Mouse (Mus musculus) hindlimb bud, embryonic 11.5 days (tissue): Measurements from ENCODE around the gene Frmd4a.

Experiments
- DNase-seq: peaks from one replicate; pipeline ENCODE4 v3.0.0-alpha.2; 2012; ENCODE audit warnings: low read depth, low spot score; ENCODE audit errors: extremely low spot score

Frmd4a gene

DNA sequence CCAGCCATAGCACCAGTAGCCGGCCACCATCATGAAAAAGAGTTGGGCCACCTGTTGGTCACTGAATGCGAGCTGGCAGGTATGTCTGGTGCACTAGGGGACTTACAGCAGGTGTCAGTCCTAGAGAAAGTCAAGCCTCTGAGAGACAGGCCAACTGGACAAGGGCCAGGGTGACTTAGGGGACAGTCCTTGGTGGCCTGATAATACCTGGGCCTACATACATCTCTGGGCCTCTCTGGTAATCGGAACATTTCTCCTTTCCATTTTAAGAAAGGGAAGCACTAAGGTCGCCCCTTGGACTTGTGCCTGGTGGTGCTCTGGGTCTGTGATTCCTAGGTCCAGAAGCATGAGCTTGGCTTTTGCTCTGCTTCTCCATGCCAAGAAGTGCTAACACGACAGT is 459.1 kb downstream of the Frmd4a start:
- no peak for DNase-seq

DNA sequence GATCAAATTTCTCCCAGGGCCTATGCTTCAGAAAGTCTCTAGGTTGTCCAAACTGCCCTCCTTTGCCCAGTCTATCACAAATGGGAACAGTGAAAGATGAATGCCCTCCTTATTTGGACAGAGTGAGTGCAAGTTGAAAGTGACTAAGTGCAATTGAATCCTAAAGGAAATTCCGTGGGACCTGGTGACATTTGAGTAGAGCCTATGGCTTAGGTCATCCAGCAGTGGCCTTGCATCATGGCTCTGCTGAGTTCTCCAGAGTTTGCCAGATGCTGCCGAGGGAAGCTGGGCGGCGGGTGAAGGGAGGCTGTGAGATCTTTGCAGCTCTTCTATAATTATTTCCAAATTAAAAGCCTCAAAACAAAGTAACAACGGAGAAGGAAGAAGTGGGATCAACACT is 459.8 kb downstream of the Frmd4a start:
- DNase-seq = no peak

DNA sequence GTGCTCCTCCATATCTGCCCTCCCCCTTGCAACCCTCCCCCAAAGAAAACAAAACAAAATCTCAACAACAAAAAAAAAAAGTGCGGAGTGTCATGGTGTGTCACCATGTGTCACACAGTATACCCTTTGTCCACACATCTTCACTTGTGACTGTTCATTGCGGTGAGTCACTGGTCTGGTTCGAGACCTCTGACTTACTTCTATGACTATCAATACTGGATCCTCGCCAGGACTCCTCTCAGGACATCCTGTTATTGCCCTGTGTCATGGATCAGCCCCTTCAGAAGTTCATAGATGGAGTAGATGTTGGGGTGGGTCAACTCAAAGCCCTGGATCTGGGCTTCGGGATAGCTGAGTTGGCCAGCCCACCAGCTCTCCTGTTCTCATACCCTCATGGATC is 462.7 kb downstream of the Frmd4a start:
- DNase-seq = no peak

DNA sequence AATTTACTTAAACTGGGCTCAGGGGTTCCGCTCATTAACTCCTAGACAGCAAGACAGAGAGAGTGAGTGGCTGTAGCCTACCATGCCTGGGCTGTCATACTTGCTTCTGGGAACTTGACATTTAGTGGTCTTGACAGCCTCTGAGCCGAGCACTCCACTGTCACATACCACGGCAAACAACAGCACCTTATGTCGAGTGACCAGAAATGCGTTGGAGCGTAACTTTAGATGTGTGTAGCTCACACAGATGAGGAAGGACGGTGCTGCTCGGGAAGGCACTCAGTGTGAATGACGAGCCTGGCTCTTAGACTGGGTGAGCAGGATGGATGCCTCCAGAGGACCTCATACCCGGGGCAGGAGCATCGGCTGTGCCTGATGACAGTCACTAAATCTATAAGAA is 463.6 kb downstream of the Frmd4a start:
- no peak for DNase-seq

DNA sequence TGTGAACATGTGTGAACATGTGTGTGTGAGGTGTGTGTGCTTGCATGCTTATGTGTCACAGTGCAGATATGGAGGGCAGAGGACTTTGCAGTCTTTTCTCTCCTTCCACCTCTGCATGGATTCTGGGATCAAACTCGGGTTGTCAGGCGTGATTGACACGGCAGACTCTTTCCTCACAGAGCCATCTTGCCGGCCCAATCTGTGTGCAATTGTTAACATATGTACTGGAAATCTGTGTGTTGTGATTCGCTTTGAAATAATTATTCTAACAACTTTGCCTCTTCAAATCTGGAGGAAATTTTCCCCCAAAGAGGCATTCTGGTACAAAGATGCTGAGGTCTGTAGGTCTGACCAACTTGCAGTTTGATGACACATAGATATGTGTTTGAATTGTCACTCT is 468.7 kb downstream of the Frmd4a start:
- no peak for DNase-seq

DNA sequence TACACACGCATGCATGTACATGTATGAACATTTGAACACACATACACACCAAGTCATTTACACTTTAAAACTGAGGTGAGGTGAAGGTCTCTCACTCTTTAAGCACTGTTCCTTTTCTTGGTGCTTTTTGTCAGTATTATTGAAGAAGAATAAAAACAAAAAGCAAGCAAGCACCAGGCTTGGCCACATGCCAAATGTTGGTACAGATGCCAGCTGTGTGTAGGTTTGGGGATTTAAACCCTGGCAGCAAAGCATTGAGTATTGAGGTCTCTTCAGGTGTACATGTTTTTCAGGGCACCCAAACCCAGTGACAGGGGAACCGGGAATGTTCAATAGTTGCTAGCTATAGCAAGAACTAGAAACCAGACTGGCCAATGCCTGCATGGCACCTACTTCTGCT is 469.8 kb downstream of the Frmd4a start:
- no peak for DNase-seq

DNA sequence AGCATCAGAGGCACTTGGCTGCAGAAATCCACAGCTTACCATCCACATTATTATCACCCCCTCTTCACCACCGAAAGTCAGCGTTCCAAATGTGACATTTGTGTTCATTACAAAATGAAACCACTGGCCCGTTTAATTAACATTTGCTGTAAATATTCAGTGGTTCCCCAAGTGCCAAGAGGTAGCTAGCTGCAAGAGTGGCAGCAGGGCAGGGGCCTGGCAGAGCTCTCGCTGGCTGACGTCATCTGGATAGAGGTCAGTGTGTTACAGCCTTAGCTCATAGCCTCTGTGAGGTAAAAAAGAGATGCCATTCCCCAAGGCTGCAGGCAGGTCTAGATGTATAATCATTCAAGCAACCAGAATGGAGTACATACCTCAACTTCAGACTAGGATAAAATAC is 473.3 kb downstream of the Frmd4a start:
- DNase-seq = no peak

DNA sequence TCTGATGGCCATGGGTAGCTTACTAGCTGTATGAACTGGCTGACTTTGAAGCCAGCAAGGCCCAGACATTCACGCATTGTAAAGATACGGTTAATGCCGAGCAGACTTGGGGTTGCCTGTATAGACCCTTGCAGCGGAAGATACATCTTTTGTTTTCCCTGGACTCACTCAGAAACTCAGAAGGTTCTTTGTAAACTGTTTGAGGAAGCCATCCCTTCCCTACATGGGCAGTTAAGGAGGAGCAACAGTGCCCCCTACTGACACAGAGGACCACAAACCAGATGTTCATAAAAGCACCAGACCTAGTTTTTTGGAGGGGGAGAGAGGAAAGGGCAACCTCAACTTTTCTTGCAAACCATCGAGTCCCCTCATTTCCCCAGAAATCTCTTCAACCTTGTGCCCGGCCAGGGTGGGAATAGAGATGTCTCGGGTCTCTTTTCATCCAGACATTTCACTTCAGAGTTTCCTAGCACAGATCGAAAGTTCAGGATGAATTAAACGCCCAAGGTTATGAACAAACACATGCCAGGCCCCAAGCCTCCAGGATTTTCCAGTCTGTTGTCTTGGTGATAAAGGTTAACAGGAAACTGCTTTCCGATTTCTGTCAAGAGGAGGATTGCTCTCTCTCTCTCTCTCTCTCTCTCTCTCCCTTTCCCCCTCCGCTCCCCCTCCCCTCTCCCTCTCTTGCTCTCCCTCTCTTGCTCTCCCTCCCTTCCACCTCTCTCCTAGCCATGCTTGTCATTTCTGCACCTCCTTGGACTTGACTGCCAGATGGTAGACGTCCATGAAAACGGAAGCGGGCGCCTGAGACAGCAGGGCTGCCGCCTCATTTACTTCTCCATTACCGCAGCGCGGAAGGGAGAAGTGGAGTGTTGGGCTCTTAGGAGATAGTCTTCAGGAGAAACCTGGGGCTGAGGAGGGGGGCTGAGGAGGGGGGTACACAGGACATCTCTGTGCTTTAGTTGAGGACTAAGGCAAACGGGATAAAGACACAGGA is 475.3 kb downstream of the Frmd4a start:
- peak; percentile 72 for DNase-seq

DNA sequence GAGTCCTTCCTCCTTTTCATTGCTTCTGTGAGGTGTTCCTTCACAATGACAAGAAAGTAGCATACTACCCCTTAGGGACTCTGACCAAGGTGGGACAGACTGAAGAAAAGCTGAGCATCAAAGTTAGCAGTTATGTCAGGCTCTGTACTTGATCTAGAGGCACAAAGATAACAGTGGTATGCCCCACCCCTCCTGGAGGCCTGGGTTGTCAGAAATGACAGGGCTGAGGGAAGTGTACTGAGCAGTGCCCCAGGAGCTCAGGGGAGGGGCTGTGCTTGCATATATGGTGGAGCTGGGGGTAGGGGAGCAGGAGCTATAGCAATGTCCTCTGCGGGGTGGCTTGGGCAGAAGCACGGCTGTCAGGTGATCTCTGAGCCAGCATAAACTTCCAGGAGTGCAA is 477.0 kb downstream of the Frmd4a start:
- DNase-seq = no peak

DNA sequence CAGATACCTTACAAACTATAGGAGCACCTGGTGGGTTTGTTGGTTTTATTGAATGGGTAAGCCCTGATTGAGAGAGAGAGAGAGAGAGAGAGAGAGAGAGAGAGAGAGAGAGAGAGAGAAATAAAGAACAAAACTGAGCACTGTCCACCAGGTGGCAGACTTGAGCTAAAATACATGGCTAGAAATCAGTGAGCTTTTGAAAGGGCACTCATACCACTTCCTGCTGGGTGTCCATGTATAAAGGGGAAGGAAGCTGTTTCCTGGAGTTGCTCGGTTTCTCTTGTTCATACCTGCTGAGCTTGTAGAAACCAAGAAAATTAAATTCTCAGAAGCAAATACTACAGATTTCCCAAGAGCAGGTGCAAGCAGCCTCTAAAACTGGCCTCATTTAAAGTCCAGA is 481.7 kb downstream of the Frmd4a start:
- DNase-seq = peak; percentile 85

DNA sequence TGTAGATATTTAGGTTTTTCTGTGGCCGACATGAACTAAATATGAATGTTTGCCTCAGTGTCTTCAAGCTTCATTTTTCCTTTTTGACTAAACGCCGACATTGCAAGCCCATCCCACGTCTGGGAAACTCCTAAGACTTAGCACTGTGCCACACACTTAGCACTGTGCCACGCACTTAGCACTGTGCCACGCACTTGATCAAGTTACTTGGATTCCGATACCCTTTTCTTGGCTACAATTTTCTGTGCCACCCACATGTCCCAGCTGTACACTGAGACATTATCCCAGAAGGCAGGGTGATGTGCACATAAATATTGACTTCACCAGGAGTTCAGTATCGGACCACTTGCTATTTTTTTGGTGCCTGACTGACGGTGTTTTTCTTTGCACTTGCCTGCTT is 482.4 kb downstream of the Frmd4a start:
- no peak for DNase-seq

DNA sequence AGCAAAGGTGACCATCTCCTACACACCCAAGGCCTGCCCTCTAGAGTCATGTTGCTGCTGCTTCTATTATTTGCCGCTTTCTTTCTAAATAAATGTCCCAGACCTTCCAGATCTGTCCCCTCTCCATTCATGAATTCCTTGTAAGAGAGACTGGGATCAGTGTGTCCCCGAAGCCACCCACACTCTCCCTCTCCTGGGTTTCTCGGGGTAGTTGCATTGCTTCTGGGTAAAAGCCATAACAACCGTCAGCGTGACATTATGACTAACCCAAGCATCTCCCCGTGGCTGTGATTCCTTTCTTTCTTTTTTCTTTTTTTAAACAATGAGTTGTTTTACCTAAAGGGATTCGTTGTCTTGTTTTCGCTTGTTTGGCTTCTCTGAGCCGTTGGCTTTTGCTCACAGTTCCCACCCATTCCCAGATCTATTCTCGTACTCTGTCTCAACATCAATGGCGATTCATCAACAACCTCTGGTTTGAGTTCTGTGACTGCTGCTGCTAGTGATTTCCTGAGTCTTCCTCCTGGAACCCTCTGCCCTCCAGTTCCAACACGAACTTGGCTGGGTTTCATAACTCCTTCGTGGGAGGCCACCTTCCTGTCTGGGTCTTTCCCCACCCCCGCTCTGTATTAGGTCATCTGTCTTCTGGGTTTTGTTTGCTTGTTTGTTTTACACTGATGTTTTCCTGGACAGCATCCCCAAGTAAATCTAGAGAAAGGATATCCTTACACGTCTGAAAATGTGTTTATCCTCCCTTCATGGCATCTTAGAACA is 483.9 kb downstream of the Frmd4a start:
- DNase-seq = no peak

DNA sequence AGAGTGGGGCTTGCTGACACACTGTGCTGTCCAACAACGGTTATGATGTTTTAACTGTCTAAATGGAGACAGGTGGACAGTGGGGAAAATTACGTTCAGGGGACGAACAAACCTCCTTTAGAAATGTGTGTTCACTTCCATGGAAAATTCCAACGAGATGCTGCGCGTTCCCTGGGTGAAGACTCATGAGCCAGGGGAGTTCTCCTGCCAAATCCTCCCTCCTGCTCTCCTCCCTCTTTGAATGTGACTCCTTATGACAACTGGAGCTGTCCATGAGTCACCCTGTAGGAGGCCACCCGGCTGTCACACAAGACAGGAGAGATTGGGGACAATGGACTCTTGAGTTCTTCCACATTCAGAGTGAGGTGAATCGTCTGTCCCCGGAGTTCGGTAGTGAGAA is 486.9 kb downstream of the Frmd4a start:
- no peak for DNase-seq

DNA sequence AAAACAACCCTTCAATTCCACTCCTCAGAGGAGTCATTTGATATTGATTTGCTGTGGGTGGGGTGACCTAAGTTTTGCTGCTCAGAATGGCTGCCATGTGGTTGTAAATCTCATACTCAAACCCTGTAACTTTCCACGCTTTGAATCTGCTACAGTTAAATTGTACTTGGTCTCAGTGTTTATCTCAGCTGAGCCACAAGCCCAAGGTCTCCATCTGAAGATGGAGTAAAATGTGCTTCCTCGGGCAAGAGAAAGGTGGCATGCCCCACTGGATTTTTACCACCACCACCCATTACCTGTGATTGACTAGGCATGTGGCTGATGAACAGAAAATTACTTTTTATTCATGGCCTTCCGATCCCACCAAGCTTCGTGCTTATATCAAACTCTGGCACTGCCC is 488.2 kb downstream of the Frmd4a start:
- DNase-seq = no peak

DNA sequence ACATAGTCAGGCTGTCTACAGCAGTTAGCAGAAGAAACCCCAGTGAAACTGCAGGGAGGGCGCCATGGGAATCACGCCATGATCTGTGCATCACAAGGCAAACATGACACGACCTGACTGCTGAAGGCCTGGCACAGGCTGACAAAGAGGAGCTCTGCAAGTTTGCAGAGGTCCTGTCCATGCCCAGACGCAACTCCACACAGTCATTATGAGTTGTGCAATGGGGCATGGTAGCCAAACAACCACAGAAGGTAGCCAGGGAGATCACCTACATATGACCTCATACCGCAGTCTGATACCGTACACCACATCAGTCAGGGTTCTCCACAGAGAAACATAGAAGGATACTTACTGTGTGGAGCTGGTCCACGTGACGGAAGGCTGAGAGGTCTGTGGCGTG is 489.1 kb downstream of the Frmd4a start:
- no peak for DNase-seq

DNA sequence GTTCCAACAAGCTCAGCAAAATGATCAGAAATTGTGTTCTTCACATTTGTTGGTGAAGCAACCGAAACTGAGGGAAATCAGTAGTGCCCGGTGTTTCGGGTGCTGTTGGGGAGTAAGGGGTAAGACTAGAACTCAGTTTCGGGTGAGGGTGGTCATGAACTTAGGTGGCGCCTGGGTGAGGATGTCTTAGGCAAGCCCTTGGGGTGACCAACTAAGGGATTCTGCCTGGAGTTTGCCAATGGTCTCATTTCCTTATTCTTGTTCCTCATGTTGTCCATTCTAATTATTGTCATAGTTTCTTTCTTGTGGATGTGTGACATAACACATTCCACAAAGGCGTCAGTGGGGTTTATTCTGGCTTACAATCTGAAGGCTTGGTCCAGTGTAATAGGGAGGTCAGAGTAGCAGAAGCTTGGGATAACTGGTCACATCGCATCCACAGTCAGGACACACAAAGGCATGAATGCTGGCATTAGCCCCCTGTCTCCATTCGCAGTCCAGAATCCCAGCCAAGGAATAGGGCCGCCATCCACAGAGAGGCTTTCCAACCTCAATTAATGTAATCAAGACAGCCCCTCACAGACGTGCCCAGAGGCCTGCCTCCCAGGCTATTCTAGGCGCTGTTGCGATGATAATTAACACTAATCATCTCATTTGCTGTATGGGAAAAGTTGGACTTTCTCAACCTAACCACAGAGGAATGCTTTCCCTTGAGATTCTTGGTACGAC is 490.5 kb downstream of the Frmd4a start:
- DNase-seq = no peak

DNA sequence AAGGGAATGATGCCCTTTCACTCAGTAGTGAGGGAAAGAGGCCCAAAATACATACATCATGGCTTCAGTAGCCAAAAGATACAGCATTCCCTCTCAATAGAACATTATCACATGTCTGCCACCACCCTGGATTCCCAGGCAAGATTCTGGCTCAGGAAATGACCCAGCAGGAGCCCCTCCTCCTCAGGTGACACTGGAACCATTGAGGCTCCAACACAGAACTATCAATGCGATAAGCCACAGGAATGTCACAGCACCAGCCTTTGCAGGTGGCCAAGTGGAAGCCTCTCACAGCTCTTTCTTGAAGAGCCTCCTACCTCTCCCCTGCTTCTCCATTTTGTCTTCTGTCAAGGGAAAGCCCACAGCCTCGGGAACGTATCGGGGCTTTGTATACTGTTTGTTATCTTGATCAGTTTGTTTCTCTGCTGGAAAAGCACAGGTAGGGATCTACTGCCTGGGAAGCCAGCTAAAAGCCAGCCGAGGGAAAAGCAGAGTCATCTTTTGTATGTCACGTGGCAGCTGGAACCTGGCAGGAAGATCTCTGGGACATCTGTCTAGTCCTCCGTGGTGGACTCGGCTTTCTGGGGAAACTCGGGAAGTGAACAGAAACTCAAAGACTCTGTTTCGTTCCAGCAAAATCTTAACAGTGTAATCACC is 491.6 kb downstream of the Frmd4a start:
- DNase-seq = no peak

DNA sequence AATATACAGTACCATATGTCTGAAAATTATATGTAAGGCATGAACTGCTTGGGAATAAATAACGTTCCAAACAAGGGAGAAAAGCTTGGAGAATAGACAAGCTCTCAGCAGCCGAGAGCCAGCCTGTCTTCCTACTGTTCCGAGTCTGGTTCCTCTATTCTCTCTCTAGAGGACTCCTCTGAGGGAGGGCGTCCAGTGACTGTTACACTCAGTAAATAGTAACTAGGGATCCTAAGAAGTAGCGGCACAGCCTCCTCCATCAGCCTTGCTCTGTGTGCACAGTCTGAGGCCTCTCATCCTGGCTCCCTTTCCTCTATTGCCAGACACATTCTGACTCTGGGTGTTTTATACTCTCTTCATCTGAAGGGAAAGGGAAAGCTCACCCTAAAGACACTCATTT is 492.2 kb downstream of the Frmd4a start:
- no peak for DNase-seq

DNA sequence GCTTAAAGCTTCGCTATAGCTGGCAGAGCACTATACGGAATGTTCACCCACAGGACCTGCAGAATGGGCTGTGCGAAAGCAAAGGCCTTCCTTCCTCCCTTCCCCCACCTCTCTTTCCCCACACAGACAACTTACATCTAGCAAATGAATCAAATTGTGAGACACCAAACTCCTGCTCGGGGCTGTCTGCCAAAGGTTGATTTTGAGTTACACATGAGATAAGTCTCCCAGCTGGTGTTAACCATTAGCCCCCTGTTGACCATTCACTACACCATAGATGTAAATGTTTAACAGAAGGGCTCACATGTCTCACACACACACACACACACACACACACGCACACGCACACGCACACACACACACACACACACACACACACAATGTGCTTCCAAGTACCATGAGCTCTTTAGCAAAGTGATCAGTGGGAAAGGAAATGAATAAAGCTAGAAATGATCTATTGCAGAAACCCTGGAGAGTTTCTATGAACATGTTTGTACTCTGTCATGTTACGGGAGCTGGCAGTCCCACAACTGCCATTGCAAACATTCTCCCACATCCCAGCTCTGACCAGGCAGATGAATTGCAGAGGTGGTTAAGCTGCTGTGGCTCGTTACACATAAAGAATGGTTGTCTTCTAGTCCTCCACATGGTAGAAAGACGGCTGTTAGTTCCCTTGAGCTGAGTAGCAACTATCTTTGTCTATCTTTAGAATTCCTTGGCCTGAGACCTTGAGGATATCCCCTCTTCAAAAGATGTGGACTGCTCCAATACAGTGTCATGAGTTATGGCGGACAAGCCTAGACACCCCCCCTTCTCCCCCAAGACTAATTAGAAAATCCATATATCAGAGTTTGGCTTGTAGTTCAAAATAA is 492.9 kb downstream of the Frmd4a start:
- DNase-seq = no peak

DNA sequence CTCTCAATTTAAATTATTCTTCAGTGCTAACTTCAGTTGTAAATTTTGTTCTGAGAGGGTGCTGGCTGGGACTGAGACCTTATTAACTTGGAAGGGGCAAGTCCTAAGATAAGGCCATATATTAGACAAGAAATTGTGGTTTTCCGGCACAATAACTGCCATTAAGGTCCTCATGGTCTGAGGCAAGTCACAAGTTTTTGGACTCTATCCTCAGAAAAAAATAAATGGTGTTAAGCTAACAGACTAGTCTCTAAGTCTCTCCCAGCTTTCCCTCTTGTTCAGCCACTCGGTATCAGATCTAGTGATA is 493.5 kb downstream of the Frmd4a start:
- DNase-seq = no peak
